Mouse (Mus musculus) midbrain, embryonic 11.5 days (tissue): ENCODE measurements around the gene Tk2. TPM values are rescaled to one million over a fixed set of nuclear protein-coding genes. Genes with fewer than 3 reads are reported as not detected.

Source experiments
- polyA plus RNA-seq: library from polyadenylated mRNA; unstranded; fragments of >200 nt; fragmentation: Nextera tagmentation; extraction: Ambion mirVana; gene quantifications from 2 replicates; pipeline ENCODE4 v1.2.1, GENCODE M21; 2014

Tk2 gene
- polyA plus RNA-seq, 1 experiment from 2014 or later = 37.0 TPM

Other genes with a start within 250 kb of the Tk2 start
- 18.0 and 19.0 TPM in 2 replicates for gene Cdh5, start 146.9 kb downstream of the Tk2 start, polyA plus RNA-seq
- gene Bean1, start 78.1 kb downstream of the Tk2 start, polyA plus RNA-seq = 0.63 and 0.66 TPM in 2 replicates
- 35.0 and 37.2 TPM in 2 replicates for gene Cklf, start 2.3 kb upstream of the Tk2 start, polyA plus RNA-seq
- gene Cmtm2a, start 44.6 kb upstream of the Tk2 start, polyA plus RNA-seq = not detected in 2 replicates
- not detected in 2 replicates for gene Gm45711, start 61.5 kb upstream of the Tk2 start, polyA plus RNA-seq
- not detected in 2 replicates for gene Cmtm1, start 61.6 kb upstream of the Tk2 start, polyA plus RNA-seq
- not detected in 2 replicates for gene Gm11020, start 73.0 kb upstream of the Tk2 start, polyA plus RNA-seq
- gene Cmtm2b, start 73.7 kb upstream of the Tk2 start, polyA plus RNA-seq = not detected in 2 replicates
- gene Cmtm3, start 90.9 kb upstream of the Tk2 start, polyA plus RNA-seq = 70.3 and 74.3 TPM in 2 replicates
- 2.2 and 2.6 TPM in 2 replicates for gene Cmtm4, start 147.2 kb upstream of the Tk2 start, polyA plus RNA-seq
- 87.6 and 98.2 TPM in 2 replicates for gene Dync1li2, start 194.5 kb upstream of the Tk2 start, polyA plus RNA-seq